Mouse (Mus musculus) Patski (cell line): ENCODE measurements around the gene Ctnnb1. TPM values are rescaled to one million over a fixed set of nuclear protein-coding genes. Genes with fewer than 3 reads are reported as not detected.

ENCODE experiments used
- ATAC-seq: fragments of 100-300 bp; one replicate; pipeline ENCODE4 v1.8.0; 2021
- CTCF ChIA-PET: fragments of 350-600 bp; sonication (Branson Sonifier 250); formaldehyde crosslinking; loops from one replicate; lab custom pipeline; 2022; ENCODE audit warnings: inconsistent platforms; lab: Charles Lee
- POLR2A ChIA-PET: fragments of 350-600 bp; sonication (Branson Sonifier 250); formaldehyde crosslinking; loops from one replicate; lab custom pipeline; 2022; ENCODE audit warnings: antibody characterized with exemption, inconsistent platforms; lab: Charles Lee
- DNase-seq: peaks from one replicate; pipeline ENCODE4 v3.0.0-alpha.2; 2011; ENCODE audit warnings: low read depth, low spot score
- H3K27me3 ChIP-seq: fragments of 371-371 bp; one replicate; pipeline ENCODE4 v1.5.1; 2021
- CTCF ChIP-seq: fragments of 100-300 bp; IDR thresholded peaks from one replicate; pipeline ENCODE4 v1.5.1; 2021
- in situ Hi-C: fragments of 300-500 bp; cut with MboI; formaldehyde crosslinking; loops from 3 replicates; pipeline ENCODE4 v1.11.1; 2018; ENCODE audit warnings: low pct_unique_long_range_greater_than_20kb, mixed read lengths
- polyA plus RNA-seq: library from polyadenylated mRNA; unstranded; gene quantifications from one replicate; pipeline ENCODE4 v1.2.3, GENCODE M21; 2021

The Ctnnb1 gene
- 651 TPM for polyA plus RNA-seq

- in situ Hi-C loops = no loop called here
- CTCF ChIA-PET = interaction anchor here (1.4 kb wide), 1 partner anchor 17 kb away, joined by 4 read pairs; no protein-coding TSS in a partner anchor
Observed at GRCm38 (mm10) chr9:120929081-120929480, at the start of gene Ctnnb1. TSS of gene Ctnnb1 (plus strand) at chr9:120929216.

GRCm38 (mm10) chr9:120880286-120880685 is 48.7 kb upstream of the Ctnnb1 start:
- ChIA-PET CTCF (no interaction called here), POLR2A (no interaction called here)
- TF ChIP-seq CTCF = no peak
- in situ Hi-C loops = no loop called here
- H3K27me3 ChIP-seq = no peaks in the 10 kb centered on the region
- DNase-seq = no peak
- ATAC-seq = no peak

More at GRCm38 (mm10) chr9:120929081-120929480, at the start of gene Ctnnb1:
- POLR2A ChIA-PET = no interaction called here
- ATAC-seq = no peak
- no peak for TF ChIP-seq CTCF
- DNase-seq = no peak
- no peaks in the 10 kb centered on the region for H3K27me3 ChIP-seq

GRCm38 (mm10) chr9:120881121-120881520 is 47.9 kb upstream of the Ctnnb1 start:
- ChIA-PET CTCF (no interaction called here), POLR2A (no interaction called here)
- TF ChIP-seq CTCF = no peak
- H3K27me3 ChIP-seq = no peaks in the 10 kb centered on the region
- in situ Hi-C loops = no loop called here
- no peak for DNase-seq
- ATAC-seq = no peak

GRCm38 (mm10) chr9:120881839-120882238 is 47.2 kb upstream of the Ctnnb1 start:
- in situ Hi-C loops = no loop called here
- no peak for TF ChIP-seq CTCF
- no peaks in the 10 kb centered on the region for H3K27me3 ChIP-seq
- ChIA-PET CTCF (no interaction called here), POLR2A (no interaction called here)
- ATAC-seq = no peak
- no peak for DNase-seq

- DNase-seq (no peak), ATAC-seq (no peak)
- TF ChIP-seq CTCF = no peak
- H3K27me3 ChIP-seq = no peaks in the 10 kb centered on the region
- POLR2A ChIA-PET = no interaction called here
- CTCF ChIA-PET = no interaction called here
- in situ Hi-C loops = no loop called here
Observed at GRCm38 (mm10) chr9:120884726-120885125, 44.3 kb upstream of the Ctnnb1 start.

GRCm38 (mm10) chr9:120887631-120888030 is 41.4 kb upstream of the Ctnnb1 start:
- no peak for TF ChIP-seq CTCF
- in situ Hi-C loops = no loop called here
- no peak for DNase-seq
- no peak for ATAC-seq
- no peaks in the 10 kb centered on the region for H3K27me3 ChIP-seq
- ChIA-PET CTCF (no interaction called here), POLR2A (no interaction called here)

GRCm38 (mm10) chr9:120893435-120893834 is 35.6 kb upstream of the Ctnnb1 start:
- no peak for TF ChIP-seq CTCF
- in situ Hi-C loops = no loop called here
- ATAC-seq (no peak), DNase-seq (no peak)
- POLR2A ChIA-PET = no interaction called here
- H3K27me3 ChIP-seq = no peaks in the 10 kb centered on the region
- CTCF ChIA-PET = no interaction called here

GRCm38 (mm10) chr9:120893971-120894370 is 35.0 kb upstream of the Ctnnb1 start:
- DNase-seq (no peak), ATAC-seq (no peak)
- ChIA-PET POLR2A (no interaction called here), CTCF (no interaction called here)
- H3K27me3 ChIP-seq = no peaks in the 10 kb centered on the region
- in situ Hi-C loops = no loop called here
- TF ChIP-seq CTCF = no peak

- ChIA-PET POLR2A (no interaction called here), CTCF (no interaction called here)
- H3K27me3 ChIP-seq = no peaks in the 10 kb centered on the region
- in situ Hi-C loops = no loop called here
- no peak for ATAC-seq
- TF ChIP-seq CTCF = no peak
- DNase-seq = no peak
Observed at GRCm38 (mm10) chr9:120894376-120894775, 34.6 kb upstream of the Ctnnb1 start.

- in situ Hi-C loops = no loop called here
- ChIA-PET POLR2A (no interaction called here), CTCF (no interaction called here)
- ATAC-seq (no peak), DNase-seq (no peak)
- no peak for TF ChIP-seq CTCF
- no peaks in the 10 kb centered on the region for H3K27me3 ChIP-seq
Observed at GRCm38 (mm10) chr9:120896502-120896901, 32.5 kb upstream of the Ctnnb1 start.

GRCm38 (mm10) chr9:120897269-120897668 is 31.7 kb upstream of the Ctnnb1 start:
- no peak for DNase-seq
- no peaks in the 10 kb centered on the region for H3K27me3 ChIP-seq
- POLR2A ChIA-PET = no interaction called here
- ATAC-seq = no peak
- CTCF ChIA-PET = no interaction called here
- in situ Hi-C loops = no loop called here
- no peak for TF ChIP-seq CTCF

- H3K27me3 ChIP-seq = no peaks in the 10 kb centered on the region
- in situ Hi-C loops = no loop called here
- POLR2A ChIA-PET = no interaction called here
- DNase-seq = no peak
- no peak for ATAC-seq
- CTCF ChIA-PET = no interaction called here
- no peak for TF ChIP-seq CTCF
Observed at GRCm38 (mm10) chr9:120899833-120900232, 29.2 kb upstream of the Ctnnb1 start.
